Mouse (Mus musculus): ENCODE results near the gene Npff.

Gene Npff

GRCm38 (mm10) chr15:102503924-102504782 is 20.6 kb downstream of the Npff start:
- no peak for DNase-seq

GRCm38 (mm10) chr15:102503447-102503846 is 21.3 kb downstream of the Npff start, which contains the start of gene Gm10337:
Gm10337 (plus strand) TSS chr15:102503722.
- no peak for DNase-seq

GRCm38 (mm10) chr15:102502254-102502840 is 22.4 kb downstream of the Npff start:
- no peak for DNase-seq

GRCm38 (mm10) chr15:102501084-102501814 is 23.5 kb downstream of the Npff start:
- no peak for DNase-seq

- no peak for DNase-seq
Observed at GRCm38 (mm10) chr15:102500479-102500878, 24.3 kb downstream of the Npff start.

- no peak for DNase-seq
Observed at GRCm38 (mm10) chr15:102499851-102500250, 24.9 kb downstream of the Npff start.

GRCm38 (mm10) chr15:102499370-102499769 is 25.4 kb downstream of the Npff start:
- DNase-seq, result no peak

- no peak for DNase-seq
Observed at GRCm38 (mm10) chr15:102498322-102498721, 26.4 kb downstream of the Npff start.

- DNase-seq, result no peak
Observed at GRCm38 (mm10) chr15:102487664-102488063, 37.1 kb downstream of the Npff start.

GRCm38 (mm10) chr15:102485853-102486252 is 38.9 kb downstream of the Npff start:
- no peak for DNase-seq

- no peak for DNase-seq
Observed at GRCm38 (mm10) chr15:102483136-102483535, 41.6 kb downstream of the Npff start.

- no peak for DNase-seq
Observed at GRCm38 (mm10) chr15:102474520-102474919, 50.2 kb downstream of the Npff start.
